Mouse (Mus musculus) limb, embryonic 10.5 days (tissue): ENCODE measurements at regions not wholly inside any gene's neighbourhood (a gene's known extent, or its start where the extent isn't known, plus 50 kb on each side); places are given as distances from the start of the nearest gene placed in this dataset.

Experiments used
- DNase-seq: peaks from one replicate; pipeline ENCODE4 v3.0.0-alpha.2; 2017; ENCODE audit warnings: low spot score
- H3K27ac ChIP-seq: fragments of 300-500 bp; sonication (generic); 2 replicates; pipeline ENCODE4 v1.5.1; 2016; ENCODE audit warnings: mild to moderate bottlenecking
- H3K27me3 ChIP-seq: fragments of 300-500 bp; sonication (generic); 2 replicates; pipeline ENCODE4 v1.6.1; 2016; ENCODE audit warnings: low read depth, mild to moderate bottlenecking; ENCODE audit not compliant: poor library complexity, severe bottlenecking
- H3K36me3 ChIP-seq: fragments of 300-500 bp; sonication (generic); 2 replicates; pipeline ENCODE4 v1.6.1; 2016; ENCODE audit warnings: mild to moderate bottlenecking, moderate library complexity
- H3K4me1 ChIP-seq: fragments of 300-500 bp; sonication (generic); 2 replicates; pipeline ENCODE4 v1.6.1; 2016
- H3K4me3 ChIP-seq: fragments of 300-500 bp; sonication (generic); 2 replicates; pipeline ENCODE4 v1.5.1; 2016; ENCODE audit warnings: mild to moderate bottlenecking, moderate library complexity
- H3K9me3 ChIP-seq: fragments of 300-500 bp; sonication (generic); replicated peaks from 2 replicates; pipeline ENCODE4 v1.6.1; 2016; ENCODE audit warnings: mild to moderate bottlenecking
- WGBS: fragments of 180-500 bp; shearing (Covaris S2); methylation state at CpG from one replicate; pipeline ENCODE4 v1.1.7; 2016; 5-methylcytosine and 5-hydroxymethylcytosine counted together

GRCm38 (mm10) chr6:126395015-126395414 lies 140.2 kb downstream of the Kcna5 start:
- Histone ChIP-seq H3K4me3 (no peak overlapping the region), H3K27me3 (no peaks in the 10 kb centered on the region), H3K9me3 (no peaks in the 10 kb centered on the region), H3K4me1 (peaks cover 17% of the 10 kb centered on the region; the same call in 1 of the 2 replicates), H3K36me3 (no peaks in the 10 kb centered on the region), H3K27ac (no peak overlapping the region)
- WGBS: 71% methylated on average over 3 of the region's 3 CpGs
- DNase-seq: no peak

- no peak for DNase-seq
- Histone ChIP-seq H3K27me3 (no peaks in the 10 kb centered on the region), H3K27ac (no peak overlapping the region), H3K9me3 (no peaks in the 10 kb centered on the region), H3K36me3 (no peaks in the 10 kb centered on the region), H3K4me3 (no peak overlapping the region), H3K4me1 (peaks cover 15% of the 10 kb centered on the region; the same call in 1 of the 2 replicates)
- 63% methylated on average over 7 of the region's 7 CpGs for WGBS
These were observed 141.0 kb downstream of the Kcna5 start for GRCm38 (mm10) chr6:126394111-126394809.

- Histone ChIP-seq H3K27me3 (0 out of 2 replicates have a peak, but pooled peaks cover 5% of the 10 kb centered on the region), H3K36me3 (no peaks in the 10 kb centered on the region), H3K4me1 (no peaks in the 10 kb centered on the region), H3K9me3 (no peaks in the 10 kb centered on the region), H3K27ac (no peak overlapping the region), H3K4me3 (no peak overlapping the region)
- 61% methylated on average over 9 of the region's 9 CpGs for WGBS
- DNase-seq: no peak
These were observed 150.8 kb downstream of the Kcna5 start for GRCm38 (mm10) chr6:126384210-126385012.

- Histone ChIP-seq H3K9me3 (no peaks in the 10 kb centered on the region), H3K27ac (no peak overlapping the region), H3K36me3 (no peaks in the 10 kb centered on the region), H3K4me1 (no peaks in the 10 kb centered on the region), H3K4me3 (no peak overlapping the region), H3K27me3 (no peaks in the 10 kb centered on the region)
- DNase-seq: no peak
- 87% methylated on average over 4 of the region's 4 CpGs for WGBS
These were observed 158.0 kb downstream of the Kcna5 start for GRCm38 (mm10) chr6:126377216-126377615.

- Histone ChIP-seq H3K9me3 (no peaks in the 10 kb centered on the region), H3K4me1 (no peaks in the 10 kb centered on the region), H3K4me3 (no peak overlapping the region), H3K27ac (no peak overlapping the region), H3K27me3 (no peaks in the 10 kb centered on the region), H3K36me3 (no peaks in the 10 kb centered on the region)
- 67% methylated on average over 12 of the region's 12 CpGs for WGBS
- DNase-seq: no peak
These were observed 160.1 kb downstream of the Kcna5 start for GRCm38 (mm10) chr6:126374970-126375620.

GRCm38 (mm10) chr6:126371971-126372370 lies 163.2 kb downstream of the Kcna5 start:
- 69% methylated on average over 5 of the region's 5 CpGs for WGBS
- H3K27ac ChIP-seq: no peak overlapping the region
- no peak overlapping the region for H3K4me3 ChIP-seq
- DNase-seq: peak; percentile 68
- no peaks in the 10 kb centered on the region for H3K36me3 ChIP-seq
- no peaks in the 10 kb centered on the region for H3K4me1 ChIP-seq
- no peaks in the 10 kb centered on the region for H3K27me3 ChIP-seq
- H3K9me3 ChIP-seq: no peaks in the 10 kb centered on the region

GRCm38 (mm10) chr6:126371489-126371888 lies 163.7 kb downstream of the Kcna5 start:
- Histone ChIP-seq H3K27me3 (no peaks in the 10 kb centered on the region), H3K9me3 (no peaks in the 10 kb centered on the region), H3K4me3 (no peak overlapping the region), H3K36me3 (no peaks in the 10 kb centered on the region), H3K27ac (no peak overlapping the region), H3K4me1 (no peaks in the 10 kb centered on the region)
- WGBS: 87% methylated on average over 2 of the region's 2 CpGs
- no peak for DNase-seq

- no peak for DNase-seq
- H3K4me3 ChIP-seq: no peak overlapping the region
- H3K36me3 ChIP-seq: no peaks in the 10 kb centered on the region
- no peaks in the 10 kb centered on the region for H3K27me3 ChIP-seq
- H3K27ac ChIP-seq: no peak overlapping the region
- H3K4me1 ChIP-seq: no peaks in the 10 kb centered on the region
- 89% methylated on average over 8 of the region's 8 CpGs for WGBS
- no peaks in the 10 kb centered on the region for H3K9me3 ChIP-seq
These were observed 169.7 kb downstream of the Kcna5 start for GRCm38 (mm10) chr6:126365495-126365894.

- Histone ChIP-seq H3K9me3 (no peaks in the 10 kb centered on the region), H3K4me3 (no peak overlapping the region), H3K36me3 (no peaks in the 10 kb centered on the region), H3K27ac (no peak overlapping the region), H3K27me3 (no peaks in the 10 kb centered on the region), H3K4me1 (no peaks in the 10 kb centered on the region)
- WGBS: 84% methylated on average over 3 of the region's 3 CpGs
- no peak for DNase-seq
These were observed 172.9 kb downstream of the Kcna5 start for GRCm38 (mm10) chr6:126362331-126362730.

- no peak for DNase-seq
- no peaks in the 10 kb centered on the region for H3K36me3 ChIP-seq
- no peaks in the 10 kb centered on the region for H3K27me3 ChIP-seq
- no peaks in the 10 kb centered on the region for H3K4me1 ChIP-seq
- no peak overlapping the region for H3K4me3 ChIP-seq
- 53% methylated on average over 2 of the region's 2 CpGs for WGBS
- H3K27ac ChIP-seq: no peak overlapping the region
- no peaks in the 10 kb centered on the region for H3K9me3 ChIP-seq
These were observed 181.9 kb downstream of the Kcna5 start for GRCm38 (mm10) chr6:126353346-126353745.

- no peak for DNase-seq
- Histone ChIP-seq H3K4me1 (no peaks in the 10 kb centered on the region), H3K36me3 (no peaks in the 10 kb centered on the region), H3K27me3 (no peaks in the 10 kb centered on the region), H3K27ac (no peak overlapping the region), H3K4me3 (no peak overlapping the region), H3K9me3 (no peaks in the 10 kb centered on the region)
- WGBS: 74% methylated on average over 2 of the region's 2 CpGs
These were observed 183.8 kb upstream of the Ntf3 start for GRCm38 (mm10) chr6:126350476-126350875.

- H3K36me3 ChIP-seq: no peaks in the 10 kb centered on the region
- no peaks in the 10 kb centered on the region for H3K4me1 ChIP-seq
- no peak overlapping the region for H3K27ac ChIP-seq
- H3K4me3 ChIP-seq: no peak overlapping the region
- no peak for DNase-seq
- WGBS: 63% methylated on average over 2 of the region's 2 CpGs
- no peaks in the 10 kb centered on the region for H3K9me3 ChIP-seq
- no peaks in the 10 kb centered on the region for H3K27me3 ChIP-seq
These were observed 183.2 kb upstream of the Ntf3 start for GRCm38 (mm10) chr6:126349905-126350304.

GRCm38 (mm10) chr6:126345221-126345620 lies 178.5 kb upstream of the Ntf3 start:
- H3K4me3 ChIP-seq: no peak overlapping the region
- H3K9me3 ChIP-seq: no peaks in the 10 kb centered on the region
- 0 out of 2 replicates have a peak, but pooled peaks cover 2% of the 10 kb centered on the region for H3K4me1 ChIP-seq
- H3K27ac ChIP-seq: no peak overlapping the region
- no peaks in the 10 kb centered on the region for H3K27me3 ChIP-seq
- 62% methylated on average over 5 of the region's 5 CpGs for WGBS
- DNase-seq: no peak
- no peaks in the 10 kb centered on the region for H3K36me3 ChIP-seq
